Mouse (Mus musculus) cerebellum, postnatal 14 days (tissue): Measurements from ENCODE around the gene Ovca2.
"Not testable (repeated sequence)": the region's sequence is repeated elsewhere in the genome, so short reads cannot be mapped to it uniquely, and the experiment has no call there.

Experiments used
- DNase-seq, 2 experiments: peaks; one replicate each; pipeline ENCODE4 v3.0.0; 2021; ENCODE audit warnings: mixed read lengths in 2 of 2

Ovca2 gene

DNA sequence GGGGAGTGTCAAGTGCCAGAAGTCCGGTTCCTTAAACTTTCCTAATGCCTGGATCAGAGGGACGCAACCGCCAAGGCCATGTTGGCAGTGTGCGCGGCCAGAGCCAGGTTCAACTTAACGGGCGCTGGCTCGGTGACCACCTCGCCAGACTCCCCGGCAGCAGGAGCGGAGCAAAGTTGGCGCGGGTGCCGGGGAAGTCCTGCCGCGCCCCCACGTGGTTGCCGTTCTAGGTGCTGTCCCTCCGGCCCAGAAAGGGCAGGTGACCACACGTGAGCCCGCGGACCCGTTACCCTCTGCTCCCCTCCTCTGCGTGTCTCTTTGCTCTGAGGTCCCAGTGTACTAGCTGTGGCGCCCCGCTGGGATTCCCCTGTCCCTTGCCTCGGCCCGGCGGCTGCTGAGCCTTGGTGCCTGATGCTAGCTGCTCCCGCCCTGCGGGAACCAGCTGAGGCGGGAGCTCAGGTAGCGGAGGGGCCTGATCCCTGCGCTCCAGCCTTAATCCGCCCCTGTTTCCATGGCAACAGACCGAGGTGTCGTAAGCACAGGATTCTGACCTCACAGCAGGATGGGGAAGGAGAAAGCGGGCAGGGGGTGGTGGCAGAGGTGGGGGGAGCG lies 16.3 kb upstream of the Ovca2 start:
- peak; percentile 79 to 80 for DNase-seq

DNA sequence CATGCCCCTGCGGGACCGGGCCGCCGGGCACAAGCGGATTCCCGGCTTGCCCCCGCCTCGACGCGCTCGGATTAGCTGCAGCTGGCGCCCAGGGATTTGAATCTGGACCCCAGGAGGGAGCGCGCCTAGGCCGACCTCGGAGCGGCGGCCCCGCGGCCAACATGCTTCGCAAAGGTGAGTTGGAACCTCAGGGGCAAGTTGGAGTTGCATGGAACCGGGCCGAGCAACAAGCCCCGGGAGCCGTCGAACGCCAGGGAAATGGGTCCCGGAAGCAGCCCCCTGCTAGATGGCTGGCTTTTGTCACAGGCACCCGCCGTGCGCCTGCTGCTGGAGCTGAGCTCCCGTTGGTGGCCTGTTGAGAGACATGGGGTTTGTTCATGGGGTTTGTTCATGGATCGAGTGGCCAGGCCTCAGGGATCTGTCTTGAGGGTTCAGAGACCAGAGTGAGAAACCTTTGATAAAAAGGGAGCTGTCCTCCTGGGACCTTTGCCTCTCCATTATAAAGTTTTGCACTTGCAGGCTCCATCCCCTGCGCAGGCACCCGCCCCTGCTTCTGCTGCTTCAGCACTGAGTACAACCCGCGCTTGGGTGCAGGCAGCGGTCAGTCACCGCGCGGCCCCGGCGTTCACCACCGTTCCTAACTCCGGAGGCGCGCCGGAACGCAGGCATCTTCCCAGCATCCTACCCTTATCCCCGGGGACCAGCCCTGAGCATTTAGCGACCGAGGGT lies 15.7 kb upstream of the Ovca2 start:
- DNase-seq: peak; percentile 56

DNA sequence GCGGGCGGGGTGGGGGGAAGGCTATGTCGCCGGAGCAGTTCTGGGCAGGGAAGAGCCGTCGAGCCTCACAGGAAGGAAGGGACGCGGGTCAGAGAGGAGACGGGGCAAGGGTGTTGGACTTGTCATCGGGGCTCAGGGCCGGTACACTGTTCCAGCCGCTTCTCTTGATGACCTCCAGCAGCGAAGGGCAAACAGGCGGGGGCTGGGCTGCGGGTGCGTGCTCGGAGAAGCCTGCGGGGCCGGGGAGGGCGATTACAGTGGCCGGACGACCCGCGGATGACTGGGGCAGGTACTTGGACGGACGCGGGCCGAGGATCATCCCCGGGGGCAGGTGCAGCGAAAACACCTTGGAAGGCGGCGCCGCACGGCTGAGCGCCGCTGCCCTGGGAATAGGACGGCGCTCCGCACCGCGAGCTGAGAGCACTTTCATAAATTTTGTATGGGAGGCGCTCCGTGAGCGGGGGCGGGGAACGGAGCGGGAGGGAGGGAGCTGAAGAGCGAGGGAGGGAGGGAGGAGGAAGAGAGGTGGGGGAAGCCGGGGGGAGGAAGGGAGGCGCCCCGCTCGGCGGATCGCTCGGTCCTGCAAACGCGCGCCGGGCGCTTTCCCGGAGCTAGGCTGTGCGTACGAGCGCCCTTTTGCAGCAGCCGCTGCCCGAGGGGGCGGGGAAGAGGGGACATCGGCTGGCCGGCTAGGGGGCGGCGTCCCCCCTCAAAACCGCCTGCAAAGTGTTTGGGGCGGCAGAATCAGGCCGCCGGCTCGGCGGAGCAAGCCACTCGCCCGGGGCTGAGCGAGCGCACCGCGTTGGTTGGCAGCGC lies 14.8 kb upstream of the Ovca2 start, which contains the start of gene Rtn4rl1:
TSS of gene Rtn4rl1 (plus strand) at position 528 of the 816 bp plus-strand sequence.
- peak; percentile 73 to 82 for DNase-seq

DNA sequence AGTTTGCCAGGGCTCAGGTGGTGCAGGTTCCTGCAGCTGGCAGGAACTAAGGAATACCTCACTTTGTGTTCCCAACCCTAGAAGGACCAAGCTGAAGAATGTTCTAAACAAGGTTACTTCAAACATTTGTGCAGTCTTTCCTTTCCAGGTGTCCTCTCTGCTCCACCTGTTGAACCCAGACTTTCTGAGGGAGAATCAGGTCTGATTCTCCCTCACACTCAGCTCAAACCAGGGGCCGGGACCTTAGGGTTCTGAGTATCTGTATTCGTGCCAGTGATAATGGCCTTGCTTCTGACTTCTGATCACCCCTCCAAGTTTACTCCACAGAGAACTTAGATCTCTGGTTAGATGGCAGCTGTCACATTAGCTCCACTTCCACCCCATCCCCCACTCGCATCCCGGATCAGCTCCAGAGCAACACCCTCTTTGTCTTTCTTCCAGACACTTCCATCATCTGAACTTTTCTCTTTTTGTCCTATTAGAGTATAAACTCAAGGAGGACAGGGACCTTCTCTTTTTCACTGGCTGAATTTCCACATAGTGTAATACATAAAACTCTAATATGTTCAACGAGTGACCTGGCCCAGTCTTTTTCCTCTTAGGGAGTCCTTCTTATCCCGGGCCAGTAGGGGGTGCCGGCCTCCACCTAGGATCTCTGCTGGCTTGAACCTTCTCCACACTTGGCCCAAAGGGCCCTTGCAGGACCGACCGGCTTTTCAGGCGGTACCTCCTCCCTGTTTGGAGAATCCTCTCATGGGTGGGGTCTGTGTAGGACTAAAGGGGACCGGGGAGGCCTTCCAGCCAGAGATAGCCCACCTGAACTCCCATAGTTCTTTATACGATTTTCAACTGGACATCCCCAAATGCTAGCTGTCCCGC lies 13.9 kb upstream of the Ovca2 start:
- DNase-seq: peak; percentile 91 to 92

DNA sequence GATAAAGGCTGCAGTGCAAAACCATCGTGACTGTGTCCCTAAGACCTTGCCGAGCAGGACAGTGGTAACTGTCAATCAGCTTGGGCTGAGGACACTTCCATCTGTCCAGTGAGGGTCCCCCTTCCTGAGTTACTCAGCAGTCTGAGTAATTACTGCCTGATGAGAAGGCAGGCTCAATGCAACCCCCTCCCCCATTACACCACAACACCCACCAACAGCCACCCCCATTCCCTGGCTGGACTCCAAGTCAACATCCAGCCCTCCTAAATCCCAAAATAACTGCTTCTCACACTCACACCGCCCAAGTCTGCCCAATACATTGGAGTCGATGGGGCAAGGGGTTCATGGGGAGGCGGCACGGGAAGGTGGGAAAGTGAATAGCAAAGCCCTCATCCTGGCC lies 13.2 kb upstream of the Ovca2 start:
- DNase-seq: peak; percentile 7 to 24

DNA sequence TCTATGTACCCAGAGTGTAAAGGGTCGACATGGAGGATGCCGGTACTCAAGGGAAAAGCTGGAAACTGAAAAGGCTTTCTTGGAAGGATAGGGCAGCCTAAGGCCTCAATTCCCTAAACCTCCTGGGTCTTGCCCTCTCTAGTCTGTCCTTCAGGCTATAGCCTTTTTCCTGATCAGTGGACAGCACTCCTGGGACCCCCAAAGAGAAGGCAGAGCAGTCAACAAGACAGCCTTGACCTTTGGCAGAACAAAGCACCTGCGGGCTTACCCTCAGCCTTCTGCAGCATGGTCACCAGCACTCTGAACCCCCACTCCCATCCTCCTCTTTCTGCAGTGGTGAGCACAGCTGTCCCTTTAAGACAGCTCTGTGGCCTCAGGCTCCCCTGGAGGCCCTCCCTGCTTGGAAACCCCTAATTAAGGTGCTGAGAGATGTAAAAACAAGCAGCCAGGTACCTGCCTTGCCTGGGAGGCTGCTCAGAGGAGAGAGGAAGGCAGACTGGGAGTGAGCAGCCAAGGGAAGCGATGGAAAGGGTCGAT lies 12.3 kb upstream of the Ovca2 start, which contains the start of gene Dph1:
TSS of gene Dph1 (minus strand) at position 337 of the 537 bp plus-strand sequence.
- DNase-seq: no peak

DNA sequence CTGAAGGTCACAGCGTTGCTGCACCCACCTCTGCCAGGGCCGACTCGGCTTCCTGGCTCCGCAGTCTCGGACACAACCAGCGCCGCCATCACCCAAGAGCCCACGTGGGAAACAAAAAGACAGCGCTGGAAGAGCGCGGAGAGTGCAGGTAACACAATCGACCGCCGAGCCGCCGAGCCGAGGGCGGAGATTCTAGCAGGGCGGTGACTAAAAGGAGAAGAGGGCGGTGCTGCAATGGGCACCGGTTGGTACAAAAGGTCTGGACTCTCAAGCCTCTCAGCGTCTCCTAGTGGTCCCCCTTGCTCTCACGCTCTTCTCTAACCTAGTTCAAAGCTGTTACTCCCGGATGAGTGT lies 11.7 kb upstream of the Ovca2 start:
- peak; percentile 86 to 87 for DNase-seq

DNA sequence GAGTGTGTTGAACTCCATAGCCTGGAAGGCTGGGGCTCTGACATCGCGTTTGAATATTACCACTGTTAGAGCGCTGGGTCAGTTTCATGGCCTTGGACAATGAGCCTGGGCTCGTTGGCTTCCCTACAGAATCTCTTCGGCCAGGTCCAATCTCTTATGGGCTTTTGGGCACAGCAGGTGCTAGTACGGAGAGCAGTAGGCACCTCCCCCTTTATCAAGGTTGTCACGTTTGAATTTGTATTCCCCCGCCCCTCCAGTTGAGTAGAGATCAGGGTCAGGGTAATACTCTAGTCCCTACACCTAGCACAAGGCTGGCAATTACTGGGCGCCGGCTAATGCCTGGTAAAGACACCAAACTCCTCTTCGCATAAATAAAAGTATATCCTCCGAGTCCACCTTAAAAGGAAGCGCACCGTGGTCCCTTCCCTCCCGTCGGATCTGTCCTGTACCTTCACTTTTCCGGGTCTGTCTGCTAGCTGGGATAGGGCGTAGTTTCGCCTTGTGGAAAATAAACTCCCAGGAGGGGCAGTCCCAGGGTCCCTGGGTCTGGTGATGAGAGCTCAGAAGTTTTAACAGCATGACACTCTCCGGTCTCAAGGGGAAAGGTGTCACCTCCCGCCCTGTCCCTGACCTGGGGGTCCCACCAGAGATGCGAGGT lies 11.2 kb upstream of the Ovca2 start:
- DNase-seq: peak in 1 of 2 experiments; percentile 22

DNA sequence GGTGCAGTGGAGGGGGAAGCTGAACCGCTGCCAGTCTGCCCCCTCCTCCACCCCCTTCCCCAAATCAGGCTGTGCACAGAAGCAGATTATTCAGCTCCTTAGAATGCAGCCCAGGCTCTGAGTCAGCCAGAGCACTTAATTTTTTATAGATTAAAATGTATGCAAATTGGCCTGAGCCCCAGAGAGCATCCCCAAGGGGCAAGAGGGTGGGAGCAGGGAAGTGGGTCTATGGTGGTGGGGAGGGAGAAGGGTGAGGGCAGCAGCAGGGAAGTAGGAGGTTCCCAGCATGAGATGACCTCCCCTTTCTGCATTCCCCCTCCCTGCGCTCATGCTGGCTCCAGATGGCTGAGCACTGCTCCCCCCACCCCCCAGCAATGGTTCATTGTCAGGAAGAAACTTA lies 6.4 kb upstream of the Ovca2 start:
- DNase-seq: no peak

DNA sequence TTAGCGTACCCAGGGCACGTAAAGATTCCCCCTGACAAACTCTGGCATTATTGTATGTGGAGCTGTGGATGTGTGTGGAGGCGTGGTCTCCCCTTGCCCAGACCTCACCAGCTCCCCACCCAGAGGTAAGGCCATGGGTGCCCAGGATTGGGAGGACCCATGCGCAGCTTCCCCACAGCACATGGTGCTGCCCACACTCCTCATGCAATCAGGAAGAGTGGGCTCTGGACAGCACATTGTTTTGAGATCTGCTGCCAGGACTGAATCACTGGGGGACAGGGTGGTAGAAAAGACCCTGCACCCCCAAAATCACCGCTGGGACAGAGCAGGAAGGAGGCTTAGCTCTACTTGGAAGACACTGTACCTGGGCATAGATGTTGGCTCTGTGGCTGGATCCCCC lies 5.9 kb upstream of the Ovca2 start:
- no peak for DNase-seq

DNA sequence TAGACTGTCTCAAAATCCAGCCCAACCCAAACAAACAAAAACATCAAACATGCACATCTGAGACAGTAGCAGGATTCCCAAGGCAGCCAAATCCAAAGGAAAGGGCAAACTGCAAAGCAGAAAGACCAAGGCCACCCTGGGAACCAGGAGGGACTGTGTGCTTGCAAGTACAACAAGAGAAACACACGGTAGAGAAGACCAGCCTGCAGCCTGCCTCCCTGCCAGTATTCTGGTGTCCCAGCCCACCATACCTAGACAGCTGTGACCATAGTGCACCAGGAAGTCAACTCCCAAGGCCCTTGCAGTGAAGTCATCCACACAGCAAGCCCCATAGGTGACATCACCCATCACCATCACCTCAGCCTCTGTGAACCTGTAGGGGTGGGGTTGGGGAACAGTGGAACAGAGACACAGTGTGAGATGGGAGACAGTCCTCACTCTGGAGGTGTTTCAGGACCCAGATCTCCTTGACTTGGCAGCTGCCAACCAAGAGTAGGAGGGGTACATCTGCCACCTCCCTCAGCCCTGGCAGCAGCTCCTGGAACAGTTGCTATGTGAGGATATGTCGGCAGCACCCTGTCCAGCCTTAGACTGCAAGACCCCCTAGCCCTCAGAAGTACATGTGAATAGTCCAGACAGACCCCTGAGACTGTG lies 5.4 kb upstream of the Ovca2 start:
- DNase-seq: no peak

DNA sequence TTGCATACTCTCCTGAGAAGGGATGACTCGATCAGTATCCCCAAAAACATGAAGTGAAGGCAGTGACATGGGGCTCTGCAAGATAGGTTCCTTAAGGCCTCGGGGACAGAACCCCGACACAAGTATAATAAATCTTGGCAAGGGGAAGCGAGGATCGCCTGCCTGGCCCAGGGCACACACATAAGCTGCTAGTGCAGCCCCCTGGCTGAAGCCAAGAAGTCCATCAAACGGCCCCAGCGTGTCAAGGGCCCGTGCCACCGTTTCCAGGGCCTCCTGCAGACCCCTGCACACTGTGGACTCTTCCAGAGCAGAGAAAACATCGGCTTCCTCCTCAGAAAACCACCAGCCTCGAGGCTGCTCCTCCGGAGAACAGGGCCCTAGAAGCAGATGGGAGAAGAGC lies 624 bp downstream of the Ovca2 start:
- no peak for DNase-seq

DNA sequence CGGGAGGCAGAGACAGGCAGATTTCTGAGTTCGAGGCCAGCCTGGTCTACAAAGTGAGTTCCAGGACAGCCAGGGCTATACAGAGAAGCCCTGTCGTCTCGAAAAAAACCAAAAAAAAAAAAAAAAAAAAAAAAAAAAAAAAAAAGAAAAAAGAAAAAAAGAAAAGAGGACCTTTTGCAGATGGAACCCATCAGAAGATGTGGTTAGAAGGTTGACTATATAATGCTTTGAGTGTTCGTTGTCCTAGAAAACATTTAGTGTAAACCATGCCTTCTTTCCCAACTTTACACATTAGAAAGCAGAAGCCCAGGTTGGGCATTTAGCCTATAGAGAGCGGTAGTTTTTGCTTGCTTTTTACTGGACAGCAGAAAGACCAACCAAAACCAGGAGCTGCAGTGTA lies 4.1 kb downstream of the Ovca2 start:
- DNase-seq: not testable (repeated sequence)

DNA sequence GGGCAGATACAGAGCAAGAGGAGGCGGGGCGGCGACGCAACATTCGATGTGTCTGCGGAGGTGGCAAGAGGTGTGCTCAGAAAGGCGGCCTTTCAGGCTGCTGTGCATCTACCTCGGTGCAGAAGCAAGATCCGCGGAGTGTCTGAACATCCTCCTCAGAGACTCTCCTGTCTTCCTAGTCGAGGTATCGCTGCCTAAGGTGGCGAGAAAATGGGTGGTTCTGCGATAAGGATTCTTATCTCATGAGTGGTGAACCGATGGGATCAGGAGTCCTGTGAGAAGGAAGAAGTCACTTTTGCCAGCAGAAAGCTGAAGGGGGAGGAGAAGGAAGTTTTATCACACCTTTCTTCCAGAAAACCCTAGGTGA lies 4.9 kb downstream of the Ovca2 start:
- no peak for DNase-seq

DNA sequence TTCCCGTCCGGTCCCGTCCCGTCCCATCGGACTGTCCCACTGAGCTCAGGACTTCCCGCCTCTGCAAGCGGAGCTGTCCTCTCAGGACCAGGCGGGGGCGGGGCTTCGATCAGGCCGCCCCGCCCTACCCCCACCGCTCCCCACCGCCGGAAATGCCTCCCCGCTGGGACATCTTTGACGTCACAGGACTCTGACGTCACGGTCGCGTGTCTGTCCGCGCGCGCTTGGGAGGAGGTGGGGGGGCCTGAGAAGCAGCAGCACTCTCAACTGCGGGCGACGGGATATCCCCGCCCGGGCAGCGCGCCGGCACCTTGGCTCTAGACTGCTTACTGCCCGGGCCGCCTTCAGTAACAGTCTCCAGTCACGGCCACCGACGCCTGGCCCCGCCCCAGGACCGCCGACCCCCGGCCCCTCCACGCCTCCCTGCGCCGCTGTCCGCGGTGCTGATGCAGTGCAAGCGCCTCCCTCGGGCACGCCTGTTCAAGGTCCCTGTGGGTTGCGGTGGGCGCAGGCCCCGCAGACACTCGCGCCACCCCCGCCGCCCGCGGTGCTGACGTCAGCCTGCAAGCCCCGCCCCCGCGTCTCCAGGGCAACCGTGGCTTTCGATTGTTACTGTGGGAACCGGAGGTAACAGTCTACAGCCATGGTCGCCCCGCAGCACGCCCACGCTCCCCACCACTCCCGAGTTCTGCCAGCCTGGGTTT lies 5.4 kb downstream of the Ovca2 start:
- DNase-seq: peak; percentile 96 to 97

DNA sequence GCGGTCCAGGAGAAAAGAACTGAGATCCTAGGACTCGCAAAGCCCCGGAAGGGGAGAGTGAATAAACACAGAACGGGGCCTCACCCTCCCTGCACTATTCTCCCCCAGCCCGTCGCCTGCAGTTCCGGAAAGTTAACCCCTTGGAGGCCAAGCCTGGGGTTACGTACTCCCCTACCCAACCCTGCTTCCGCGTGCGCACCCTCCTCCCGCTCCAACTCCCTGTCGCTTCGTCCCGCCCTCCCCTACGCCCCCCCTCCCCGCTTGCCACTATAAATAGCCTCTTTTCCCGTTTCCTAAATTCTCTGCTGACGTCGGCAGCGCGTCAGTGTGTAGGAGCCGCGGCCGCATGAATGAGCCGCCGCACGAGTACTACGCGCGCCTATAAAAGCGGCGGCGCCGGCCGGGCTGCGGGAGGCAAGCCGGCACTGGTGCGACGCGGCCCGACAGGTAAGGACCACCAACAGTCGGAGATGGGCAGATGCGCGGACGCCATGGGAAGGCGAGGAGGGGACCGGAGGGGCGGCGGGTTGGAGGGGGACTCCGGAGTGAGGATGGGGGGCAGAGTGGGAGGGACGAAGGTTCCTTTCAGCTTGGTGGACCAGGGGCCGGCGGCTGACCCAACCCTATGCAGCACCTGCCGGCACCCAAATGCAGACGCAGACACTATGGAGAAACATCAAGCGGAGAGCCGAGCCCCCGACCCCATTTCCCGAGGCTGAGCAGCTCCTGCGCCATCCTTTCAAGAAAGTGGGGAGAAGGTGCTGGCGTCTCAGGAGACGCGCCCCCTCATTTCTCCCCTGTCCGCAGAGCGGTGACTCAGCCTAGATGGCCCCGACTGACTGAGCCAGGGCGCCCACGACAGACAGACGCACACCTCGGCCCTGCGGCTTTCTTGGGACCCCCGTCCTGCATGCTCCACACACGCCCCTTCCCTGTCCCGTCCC lies 6.2 kb downstream of the Ovca2 start:
- DNase-seq: peak; percentile 66 to 68

DNA sequence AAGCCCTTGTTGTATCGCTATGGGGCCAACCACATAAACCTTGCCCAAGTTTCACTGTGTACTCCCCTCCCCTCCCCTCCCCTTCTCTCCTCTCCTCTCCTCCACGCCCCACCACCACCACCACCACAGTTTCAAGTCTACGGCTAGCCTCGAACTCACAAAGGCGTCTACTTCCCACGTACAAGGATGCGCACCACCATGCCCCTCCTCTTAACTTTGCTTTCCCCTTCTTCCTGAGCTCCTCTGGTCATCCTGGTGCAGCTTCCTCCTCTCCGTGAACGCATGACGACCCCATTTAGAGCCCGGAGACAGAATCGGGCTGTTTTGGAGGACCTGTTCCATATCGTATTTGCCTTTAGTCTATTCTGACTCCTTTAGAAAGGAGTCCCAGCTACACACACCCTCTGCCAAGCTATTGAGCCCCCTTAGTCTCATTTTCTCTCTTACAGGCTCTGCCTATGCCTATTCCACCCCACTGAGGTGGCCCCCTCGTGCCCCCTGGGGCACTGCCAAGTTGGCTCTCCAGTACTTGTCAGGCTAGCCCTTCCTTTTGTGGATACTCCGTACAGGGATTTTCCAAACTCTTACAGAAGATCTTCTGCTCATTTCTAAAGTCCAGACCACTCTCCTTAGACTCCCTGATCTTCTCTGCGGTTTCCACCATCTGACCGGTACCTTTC lies 7.3 kb downstream of the Ovca2 start:
- peak in 1 of 2 experiments; percentile 44 for DNase-seq

DNA sequence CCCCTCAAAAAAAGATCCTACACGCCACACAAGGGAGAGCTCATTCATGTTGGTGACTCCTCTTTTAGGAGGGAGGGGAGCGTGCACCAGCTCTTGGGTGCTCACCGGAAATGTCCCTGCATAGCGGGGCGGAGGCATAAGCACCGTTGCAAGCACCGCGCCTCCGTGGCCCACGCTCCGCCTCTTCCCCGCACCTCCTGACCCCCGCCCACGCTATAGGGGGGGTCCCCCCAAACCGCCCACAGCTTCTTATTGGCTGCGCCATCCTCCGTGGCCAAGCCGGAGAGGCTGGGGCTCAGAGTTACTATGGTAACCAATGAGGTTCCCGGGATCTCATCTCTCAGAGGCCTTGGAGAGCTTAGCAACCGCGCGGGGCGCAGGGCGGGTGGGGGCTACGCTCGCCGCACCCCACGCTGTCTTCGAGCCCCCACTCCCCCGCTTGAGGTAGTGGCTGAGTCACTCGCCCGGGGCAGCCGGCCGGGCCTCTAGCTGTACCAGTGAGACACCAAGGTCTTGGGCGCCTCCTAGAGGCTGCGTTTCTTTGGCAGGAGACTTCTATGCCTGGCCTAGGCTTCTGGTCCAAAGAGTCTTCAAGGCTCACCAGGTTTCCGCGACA lies 8.4 kb downstream of the Ovca2 start:
- DNase-seq: peak; percentile 97 to 98
